Mouse (Mus musculus): ENCODE results near the gene Mael.

Gene Mael

GRCm38 (mm10) chr1:166205159-166205558, 33.4 kb downstream of the Mael start:
- DNase-seq: no peak

DNA sequence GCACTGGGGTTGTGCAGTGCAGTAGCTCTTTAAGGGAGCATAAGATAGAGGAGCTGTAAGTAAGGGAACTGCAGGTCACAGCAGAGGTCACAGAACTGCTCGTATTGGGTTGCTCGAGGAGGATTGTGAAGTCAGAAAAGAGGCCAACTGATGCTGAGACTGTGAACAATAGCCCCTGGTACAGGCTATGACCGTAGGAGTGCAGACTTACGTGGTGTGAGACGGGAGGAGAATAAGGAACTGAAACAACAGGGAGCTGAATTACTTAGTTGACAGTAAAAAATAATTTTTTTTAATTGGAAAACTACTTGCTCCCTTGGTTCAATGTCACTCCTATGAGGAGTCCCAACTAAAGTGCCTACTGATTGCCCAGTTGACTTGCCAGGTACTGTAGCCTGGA, 34.4 kb downstream of the Mael start:
- no peak for DNase-seq

- DNase-seq: no peak
Measured at GRCm38 (mm10) chr1:166189821-166190220, 48.7 kb downstream of the Mael start.

- no peak for DNase-seq
Measured at GRCm38 (mm10) chr1:166185357-166185756, 53.2 kb downstream of the Mael start.

GRCm38 (mm10) chr1:166184391-166185229, 53.9 kb downstream of the Mael start:
- no peak for DNase-seq

- DNase-seq: peak; percentile 29
Measured at GRCm38 (mm10) chr1:166182952-166183627, 55.5 kb downstream of the Mael start.

GRCm38 (mm10) chr1:166181510-166181909, 57.0 kb downstream of the Mael start:
- DNase-seq: no peak

DNA sequence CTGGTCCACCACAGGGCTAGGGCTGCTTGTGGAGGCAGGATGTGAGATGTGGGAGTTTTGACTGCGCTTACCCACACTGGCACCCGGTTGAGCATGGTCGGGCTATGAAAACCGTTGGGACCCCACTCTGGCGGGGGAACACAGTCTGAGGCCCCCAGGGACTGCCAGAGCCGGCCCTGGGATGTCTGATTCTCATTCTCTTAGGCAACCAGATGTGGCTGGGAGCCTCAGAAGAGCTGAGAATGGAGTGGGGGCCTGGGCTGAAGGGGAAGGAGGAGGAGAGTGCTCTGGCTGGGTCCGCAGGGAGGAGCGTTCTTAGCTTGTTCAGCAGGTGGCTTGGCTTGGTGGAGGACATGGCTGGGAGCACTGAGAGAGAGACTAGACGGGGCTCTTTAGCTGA, 64.9 kb downstream of the Mael start:
- DNase-seq: peak; percentile 0

- no peak for DNase-seq
Measured at GRCm38 (mm10) chr1:166172992-166173391, 65.6 kb downstream of the Mael start.

GRCm38 (mm10) chr1:166170852-166171251, 67.7 kb downstream of the Mael start:
- DNase-seq: no peak

DNA sequence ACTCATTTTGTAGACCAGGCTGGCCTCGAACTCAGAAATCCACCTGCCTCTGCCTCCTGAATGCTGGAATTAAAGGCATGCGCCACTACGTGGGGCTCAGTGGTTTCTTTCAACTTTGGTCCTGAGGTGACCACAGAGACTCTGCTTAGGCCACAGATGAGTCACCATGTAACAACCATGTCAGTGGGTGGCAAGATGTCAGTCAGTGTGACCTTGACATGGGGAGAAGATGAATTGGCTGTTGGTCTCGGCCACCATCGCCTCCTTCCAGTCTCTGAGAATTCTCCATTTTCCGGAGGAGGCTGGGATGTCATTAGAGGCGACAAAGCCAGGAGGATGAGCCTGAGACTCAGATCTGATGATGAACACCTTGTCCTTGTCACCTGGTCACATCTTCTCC, 68.8 kb downstream of the Mael start:
- no peak for DNase-seq

DNA sequence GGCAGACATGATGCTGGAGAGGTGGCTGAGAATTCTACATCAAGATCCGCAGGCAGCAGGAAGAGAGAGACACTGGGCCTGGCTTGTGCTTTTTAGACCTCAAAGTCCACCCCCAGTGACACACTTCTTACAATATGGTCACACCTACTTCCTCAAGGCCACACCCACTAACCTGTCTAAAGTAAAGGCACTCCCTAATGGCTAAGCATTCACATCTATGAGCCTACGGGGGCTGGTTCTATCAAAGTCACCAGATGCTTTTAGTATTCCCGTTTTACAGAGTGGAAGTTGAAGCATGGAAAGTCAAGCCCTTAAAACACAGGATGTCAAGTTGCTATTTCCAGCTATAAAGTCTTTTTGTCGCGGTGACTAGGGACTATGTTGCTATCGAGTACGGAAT, 70.5 kb downstream of the Mael start:
- no peak for DNase-seq

GRCm38 (mm10) chr1:166167405-166167804, 71.1 kb downstream of the Mael start:
- no peak for DNase-seq

DNA sequence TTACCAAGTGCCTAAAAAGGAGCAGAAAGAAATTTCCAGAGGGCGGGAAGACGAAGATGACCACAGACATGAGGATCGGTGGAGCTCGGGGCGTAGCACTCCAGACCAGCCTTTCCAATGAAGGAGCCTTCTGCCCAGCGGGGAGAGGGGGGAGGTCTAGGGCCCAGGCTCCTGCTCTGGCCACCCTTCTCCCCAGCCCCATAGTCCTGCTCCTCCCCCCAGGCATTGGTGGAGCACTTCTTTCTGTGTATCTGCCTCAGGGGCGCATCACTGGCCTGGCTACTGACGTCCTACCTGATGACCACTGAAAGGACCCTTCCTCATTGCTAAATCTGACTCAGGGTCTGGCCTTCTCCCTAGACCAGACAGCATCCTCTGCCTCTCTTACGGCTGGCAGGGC, 73.4 kb downstream of the Mael start:
- DNase-seq: no peak

GRCm38 (mm10) chr1:166164580-166164979, 74.0 kb downstream of the Mael start:
- DNase-seq: no peak

DNA sequence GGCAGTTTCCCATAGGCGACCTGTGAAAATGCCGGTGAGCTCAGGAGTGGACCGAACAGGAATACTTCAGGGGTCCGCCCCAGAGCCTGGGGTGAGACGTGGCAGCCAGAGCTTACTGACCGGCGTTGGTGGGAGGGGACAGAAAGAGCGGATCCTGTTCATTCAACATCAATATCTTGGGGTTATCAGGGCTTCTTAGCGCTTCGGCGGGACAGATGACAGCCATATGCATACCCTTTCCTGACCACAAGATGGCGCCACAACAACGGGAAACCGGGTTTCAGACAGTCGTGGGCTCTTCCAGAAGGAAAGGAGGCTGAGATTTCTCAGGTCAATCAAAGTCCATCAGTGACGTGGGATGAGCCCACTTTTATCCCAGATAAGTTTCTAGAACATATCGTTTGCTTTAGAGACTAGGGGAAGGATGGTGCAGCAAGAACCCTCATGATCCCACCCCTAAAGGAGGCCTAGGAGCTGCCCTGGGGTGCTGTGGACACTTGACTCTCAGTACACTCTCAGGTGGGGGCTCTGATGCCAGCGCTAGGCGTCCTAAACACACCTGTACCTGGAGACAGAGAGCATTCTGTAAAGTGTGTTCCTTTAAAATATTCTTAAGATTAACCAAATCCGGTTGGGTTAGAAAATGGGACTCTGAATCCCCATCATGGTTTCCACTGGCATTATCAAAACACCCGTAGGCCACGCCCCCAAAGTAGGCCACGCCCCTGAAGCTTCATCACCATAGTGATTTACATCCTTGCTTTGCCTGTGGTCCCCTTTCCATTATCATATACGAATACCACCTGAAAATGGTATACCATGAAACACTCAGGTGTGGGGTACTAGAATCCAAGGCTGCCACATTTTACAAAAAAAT, 77.7 kb downstream of the Mael start:
- DNase-seq: peak; percentile 85

- DNase-seq: no peak
Measured at GRCm38 (mm10) chr1:166160111-166160510, 78.4 kb downstream of the Mael start.

DNA sequence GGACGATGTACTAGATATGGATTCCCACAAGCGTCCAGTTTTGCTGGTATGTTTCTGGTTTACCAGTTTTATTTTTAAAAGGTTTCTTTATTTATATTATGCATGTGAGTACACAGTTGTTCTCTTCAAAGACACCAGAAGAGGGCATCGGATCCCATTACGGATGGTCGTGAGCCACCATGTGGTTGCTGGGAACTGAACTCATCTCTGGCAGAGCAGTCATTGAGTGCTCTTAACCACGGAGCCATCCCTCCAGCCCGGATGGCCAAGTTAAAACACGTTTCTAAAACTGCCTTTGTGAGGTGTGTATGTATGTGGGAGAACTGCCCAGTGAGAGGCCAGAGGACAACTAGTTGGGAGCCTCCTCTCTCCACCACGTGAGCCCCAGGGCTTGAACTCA, 79.9 kb downstream of the Mael start:
- no peak for DNase-seq

DNA sequence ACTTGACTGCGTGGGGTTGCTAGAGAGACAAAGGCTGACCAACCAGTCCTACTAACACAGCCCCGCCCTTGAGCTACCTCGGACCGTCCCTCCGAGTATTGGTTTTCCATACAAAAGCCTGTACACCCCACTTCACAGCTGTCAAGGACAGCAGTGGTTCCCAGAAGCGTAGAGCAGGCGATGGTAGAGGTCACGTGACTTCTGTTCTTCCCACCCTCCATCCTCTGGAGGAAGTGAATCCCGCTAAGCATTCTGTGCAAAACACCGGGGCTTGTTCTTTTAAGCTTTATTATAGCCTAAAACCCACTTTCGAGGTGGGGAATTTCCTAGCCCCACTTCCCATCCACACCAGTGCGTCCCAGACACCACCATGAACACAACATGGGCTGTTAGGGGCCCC, 80.8 kb downstream of the Mael start:
- DNase-seq: no peak

DNA sequence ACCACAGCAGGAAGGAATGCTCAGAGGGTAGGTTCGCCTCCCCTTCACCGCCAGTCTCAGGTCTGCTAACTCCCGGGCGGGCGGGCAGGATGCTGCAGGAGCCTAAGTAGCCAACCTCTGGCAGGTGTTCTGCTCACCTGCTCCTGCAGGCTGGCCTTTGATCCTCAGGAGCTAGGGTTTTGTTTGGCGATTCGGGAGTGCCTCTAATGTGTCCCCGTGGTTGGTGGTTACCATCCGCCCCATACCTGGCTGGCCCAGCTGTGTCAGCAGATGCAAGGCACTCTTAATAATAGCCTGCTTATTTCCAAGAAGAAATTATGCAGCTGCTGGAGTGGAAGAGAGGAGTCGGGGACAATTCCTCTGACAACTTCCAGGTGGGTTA, 83.4 kb downstream of the Mael start:
- no peak for DNase-seq

GRCm38 (mm10) chr1:166154162-166155112, 84.1 kb downstream of the Mael start:
- peak; percentile 86 for DNase-seq
